Mouse (Mus musculus) urinary bladder, adult 18-20 months (tissue): ENCODE results near the gene Tle3.

Experiments used
- DNase-seq, 2 experiments: peaks; one replicate each; pipeline ENCODE4 v3.0.0; 2022; ENCODE audit warnings: low spot score in 2 of 2, mixed read lengths in 2 of 2

Gene Tle3

DNA sequence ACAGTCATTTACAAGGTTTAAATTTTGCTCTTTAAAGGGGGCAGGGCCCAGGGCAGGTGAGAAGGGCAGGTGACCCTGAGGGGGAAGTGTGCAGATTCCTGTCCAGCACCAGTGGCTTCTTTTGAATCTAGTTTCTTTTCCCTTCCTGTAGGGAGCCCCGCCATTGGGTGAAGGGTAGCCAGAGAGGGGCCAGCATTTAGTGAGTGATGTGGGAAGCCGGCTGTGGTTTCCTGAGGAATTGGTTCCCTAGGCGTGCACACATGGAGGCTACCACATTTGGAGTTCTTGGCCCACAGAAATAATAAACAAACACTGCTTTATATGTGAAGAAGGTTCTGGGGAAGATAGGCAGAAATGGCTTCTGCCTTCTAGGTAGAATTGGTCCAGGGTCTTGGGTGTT, 4.5 kb downstream of the Tle3 start:
- no peak for DNase-seq

DNA sequence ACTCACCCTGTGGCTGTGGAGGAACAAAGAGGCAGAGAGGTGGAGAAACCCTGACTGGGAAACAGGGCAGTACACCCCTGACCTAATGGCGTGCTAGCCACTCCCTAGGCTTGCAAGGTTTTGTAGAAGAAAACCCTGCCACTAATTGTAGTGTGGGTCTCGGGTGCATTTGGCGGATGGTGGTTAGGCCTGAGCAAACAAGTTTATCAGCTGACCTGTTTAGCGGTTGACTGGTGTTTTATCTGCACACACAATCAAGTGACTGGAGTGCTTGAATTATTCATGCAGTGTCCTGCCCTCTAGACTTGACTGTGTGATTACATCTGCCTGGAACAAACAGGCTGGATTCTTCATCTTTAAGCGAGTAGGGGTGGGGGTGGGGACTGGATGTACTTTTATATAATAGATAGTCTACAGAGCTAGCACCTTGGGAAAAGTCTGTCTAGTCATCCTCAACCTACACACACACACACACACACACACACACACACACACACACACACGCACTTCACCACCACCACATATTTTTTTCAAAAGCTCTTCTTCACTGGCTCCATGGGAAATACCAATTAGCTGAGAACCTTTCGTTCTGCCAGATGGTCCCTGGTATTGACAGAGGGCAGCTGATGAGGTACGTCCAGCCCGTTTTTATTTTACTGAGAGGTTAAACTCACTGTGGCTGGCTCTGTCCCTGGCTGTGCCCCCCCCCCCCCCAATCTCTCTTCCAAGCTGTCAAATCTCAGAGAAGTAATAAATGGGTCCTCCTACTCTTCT, 5.7 kb downstream of the Tle3 start:
- DNase-seq, result peak in 1 of 2 experiments; percentile 79

DNA sequence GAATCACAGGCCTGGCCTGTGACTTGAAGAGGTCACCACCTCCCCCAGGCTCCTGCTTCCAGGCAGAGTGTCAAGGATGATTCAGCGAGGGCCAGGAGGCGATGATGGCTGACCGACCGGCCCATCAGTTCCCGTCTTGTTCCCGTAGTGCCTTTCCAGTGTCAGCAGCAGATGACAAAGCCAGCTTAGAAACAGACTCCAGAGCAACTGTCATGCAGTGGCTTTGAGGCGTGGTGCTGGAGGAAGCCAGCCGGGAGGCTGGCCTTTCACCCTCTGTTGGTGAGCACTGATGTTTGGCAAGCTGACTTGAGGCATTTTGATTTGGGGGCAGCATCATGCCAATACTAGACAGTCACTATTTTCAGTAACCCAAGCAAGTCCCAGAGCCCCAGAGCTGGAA, 6.3 kb downstream of the Tle3 start:
- DNase-seq, result no peak

DNA sequence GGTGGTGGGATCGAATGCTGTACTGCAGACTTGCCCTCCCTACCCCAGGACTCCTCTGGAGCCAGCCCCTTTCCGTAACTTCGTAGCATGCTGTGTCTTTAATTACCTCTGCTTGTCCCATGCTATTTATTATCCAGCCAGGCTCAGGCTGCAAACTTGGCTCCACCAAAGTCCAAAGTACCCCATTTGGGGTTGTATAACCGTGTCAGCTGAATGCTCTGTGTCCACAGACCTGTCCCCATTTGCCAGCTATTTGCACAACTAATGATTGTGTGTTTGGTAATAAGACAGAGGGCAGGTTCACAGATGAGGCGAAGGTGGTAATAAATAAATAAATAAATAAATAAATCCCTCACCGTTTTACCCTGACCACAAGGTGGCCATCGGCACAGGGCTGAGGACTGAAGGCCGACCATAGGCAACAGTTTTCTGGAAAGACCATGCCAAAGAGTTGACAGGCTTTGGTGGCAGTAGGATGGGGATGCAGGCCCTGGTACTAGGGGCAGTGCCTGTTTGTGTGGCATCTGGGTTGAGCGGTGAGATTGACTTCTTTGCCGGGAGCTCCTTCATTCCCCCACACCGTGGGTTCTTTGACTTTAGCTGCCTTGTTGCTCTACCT, 7.0 kb downstream of the Tle3 start:
- no peak for DNase-seq

DNA sequence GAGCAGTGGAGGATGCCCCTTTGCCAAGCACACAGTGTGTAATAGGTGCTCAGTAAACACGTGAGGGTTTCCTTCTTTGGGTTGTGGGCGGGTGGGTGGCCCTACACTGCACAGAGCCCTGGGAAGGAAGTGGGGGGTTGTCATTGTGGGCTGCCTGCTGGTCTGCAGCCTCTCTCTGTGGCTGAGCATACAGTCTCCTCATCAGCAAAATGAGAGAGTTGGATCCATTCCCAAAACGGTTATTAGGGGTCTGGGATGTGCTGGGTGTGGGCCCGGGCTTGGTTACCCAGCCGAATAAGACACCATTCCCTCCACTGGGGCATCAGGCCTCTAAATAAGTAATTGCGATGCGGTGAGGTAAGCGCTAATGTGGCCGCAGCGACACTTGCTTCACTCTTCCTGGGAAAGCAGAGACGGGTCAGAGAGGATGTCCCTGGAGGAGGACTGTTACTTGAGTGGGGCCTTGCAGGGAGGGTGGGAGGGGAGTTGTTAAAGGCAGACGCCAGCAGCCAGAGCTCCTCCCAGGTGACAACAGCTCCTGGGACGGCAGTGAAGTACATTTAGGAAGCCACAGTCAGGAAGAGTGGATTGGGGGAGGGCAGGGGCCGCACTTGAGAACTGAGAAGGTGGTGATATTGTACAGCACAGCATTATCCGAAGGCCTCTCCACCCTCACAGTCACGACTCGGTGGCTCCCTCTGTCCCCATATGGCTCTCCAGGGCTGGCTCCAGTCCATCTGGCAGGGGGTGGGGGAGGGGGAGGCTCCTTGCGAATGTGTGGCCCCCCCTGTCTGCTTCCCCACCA, 8.3 kb downstream of the Tle3 start:
- DNase-seq, result no peak

DNA sequence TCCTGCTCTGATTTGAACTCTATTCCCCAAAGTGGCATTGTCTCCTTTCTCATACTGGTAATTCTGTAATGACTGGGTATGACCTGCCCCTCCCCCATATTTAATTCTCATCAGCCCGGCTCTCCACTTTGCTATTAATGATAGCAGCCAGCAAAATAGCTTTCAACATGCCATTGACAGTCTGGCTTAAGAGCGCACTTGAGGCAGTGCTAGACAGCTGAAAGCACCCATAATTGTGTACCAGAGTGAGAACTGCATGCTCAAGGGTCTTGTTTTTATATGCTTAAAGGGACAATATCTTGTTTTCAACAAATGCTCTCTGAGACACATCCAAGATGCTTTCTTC, 8.9 kb downstream of the Tle3 start:
- no peak for DNase-seq

DNA sequence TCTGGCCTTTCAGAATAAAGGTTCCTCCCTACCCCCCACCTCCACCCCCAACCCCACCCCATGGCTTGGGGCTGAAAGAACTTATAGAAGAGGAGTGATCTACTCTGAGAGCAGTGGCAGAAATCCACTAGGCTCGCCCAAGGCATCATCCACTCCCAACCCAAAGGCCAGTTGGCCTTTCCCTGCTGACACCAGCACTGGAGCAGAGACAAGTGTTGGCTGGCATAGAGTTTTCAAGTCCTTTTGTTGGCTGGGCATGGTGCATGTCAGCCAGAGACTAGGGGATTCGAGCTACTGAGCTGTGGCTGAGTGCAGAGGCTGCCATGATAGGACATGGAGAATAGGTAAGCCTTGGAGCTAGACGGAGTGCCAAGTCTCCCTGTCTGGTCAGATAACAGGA, 9.3 kb downstream of the Tle3 start:
- no peak for DNase-seq

DNA sequence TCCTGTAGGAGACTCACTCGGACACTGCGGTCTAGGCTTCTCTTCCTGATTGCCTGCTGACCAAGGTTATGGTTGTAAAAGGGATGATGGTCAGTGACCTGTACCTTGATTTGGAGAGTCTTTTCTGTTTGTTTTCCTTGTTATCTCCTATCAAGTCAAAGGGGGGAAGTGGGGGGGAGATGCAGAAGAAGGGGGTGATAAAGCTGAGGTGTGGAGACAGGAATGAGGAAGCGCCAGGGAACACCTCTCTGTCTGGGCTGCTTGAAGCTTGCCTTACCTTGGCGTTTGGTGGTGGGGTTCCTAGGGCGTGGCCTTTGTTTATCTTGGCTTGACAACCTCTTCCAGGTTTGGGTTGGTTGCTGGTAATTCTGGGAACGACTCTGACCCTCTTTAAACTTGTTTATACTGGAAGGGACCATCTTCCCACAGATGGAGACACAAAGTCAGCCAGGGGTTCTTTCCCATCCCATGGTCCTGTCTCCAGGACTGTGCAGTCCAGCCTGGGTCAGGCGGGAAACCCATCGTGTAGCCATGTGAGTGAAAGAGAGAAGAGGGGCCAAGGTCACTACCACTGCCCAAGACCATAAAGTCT, 10.5 kb downstream of the Tle3 start:
- DNase-seq, result no peak

DNA sequence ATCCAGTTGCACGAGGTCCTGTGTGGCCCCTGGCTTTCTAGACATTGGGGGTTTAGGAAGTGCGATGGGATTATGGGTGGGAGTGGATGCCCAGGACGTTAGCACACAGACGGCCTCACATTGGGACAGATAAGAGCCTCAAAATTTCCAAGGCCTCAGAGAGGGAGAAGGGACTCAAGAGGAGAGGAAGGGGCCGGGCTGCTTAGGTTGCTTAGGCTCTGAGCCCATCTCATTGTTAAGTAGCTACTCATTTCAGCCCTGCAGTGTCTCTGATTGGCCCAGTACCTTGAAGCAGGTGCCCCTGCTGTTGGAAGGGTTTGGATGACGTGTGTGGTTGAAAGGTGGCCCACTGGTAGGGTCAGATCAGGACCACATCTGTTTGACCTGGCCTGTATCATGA, 11.9 kb downstream of the Tle3 start:
- no peak for DNase-seq

DNA sequence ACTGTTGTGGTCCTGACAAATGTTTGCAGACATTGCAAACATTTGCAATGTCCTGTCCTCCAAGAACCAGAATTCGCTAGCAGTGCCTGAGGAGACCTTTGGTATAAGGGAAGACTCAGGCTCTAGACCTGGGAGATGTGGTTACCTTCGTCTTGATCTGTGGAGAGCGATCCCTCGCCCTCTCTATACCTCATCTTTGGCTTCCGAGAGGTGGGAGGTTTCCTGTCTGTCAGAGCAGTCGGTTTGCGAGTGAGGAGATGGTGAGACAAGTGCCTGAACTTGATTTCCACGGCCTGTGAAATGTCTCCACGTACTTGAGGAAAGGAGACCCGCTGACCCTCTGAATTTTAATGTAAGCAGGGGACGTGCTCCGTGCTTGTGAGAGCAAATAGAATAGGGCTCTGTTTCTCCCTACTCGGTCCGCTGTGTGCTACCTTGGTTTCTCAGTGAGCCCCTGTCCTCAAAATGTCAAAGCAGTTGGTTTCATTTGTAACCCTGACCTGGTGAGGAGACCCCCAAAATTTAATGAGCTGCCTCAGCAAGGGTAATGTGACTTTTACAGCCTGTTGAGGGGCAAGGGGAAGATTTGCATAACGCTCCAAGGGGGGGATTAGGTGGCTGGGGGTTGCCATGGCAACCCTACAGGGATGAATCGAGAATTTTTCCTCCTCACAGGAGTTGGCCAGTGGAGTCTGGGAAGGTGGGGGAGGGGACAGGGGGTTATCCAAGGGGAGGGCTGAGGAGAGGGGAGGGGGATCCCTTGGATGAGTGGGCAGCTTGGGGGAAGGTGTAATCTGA, 12.7 kb downstream of the Tle3 start:
- no peak for DNase-seq

DNA sequence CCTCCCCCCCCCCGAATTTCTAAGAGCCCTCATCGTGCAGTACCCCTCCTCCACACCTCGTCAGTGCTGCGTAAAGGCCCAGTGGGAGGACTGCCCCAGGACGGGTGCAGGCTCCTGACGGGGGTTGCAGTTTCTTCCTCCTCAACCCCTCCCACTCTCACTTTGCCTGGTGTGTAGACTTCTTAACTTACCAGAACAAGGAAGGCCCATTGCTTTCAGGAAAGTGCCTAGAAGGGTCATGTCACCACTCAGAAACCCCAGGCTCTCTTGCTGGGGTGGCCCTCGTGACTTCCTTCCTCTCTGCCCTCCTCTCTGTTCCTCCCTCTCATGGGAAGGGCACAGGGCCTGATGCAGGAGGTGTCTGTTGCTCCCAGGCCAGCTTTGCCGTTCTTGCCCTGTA, 13.6 kb downstream of the Tle3 start:
- no peak for DNase-seq

DNA sequence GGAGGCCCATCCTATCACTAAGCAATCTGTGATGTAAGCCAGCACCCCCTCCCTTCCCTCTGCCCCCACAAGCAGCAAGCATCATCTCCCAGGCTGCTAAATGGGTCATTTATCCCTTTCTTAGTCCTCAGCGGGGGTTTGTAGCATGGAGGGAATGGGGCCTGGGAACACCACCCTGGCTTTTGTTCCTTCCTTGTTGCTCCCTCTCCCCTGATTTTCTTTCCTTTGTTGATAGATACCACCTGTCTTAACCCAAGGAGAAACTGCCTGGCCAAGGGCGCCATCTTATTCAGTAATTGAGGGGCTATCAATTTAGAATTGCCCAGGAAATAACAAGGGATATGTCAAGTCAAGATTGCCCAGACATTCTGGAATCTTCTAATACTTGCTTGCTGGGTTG, 14.1 kb downstream of the Tle3 start:
- DNase-seq, result no peak

DNA sequence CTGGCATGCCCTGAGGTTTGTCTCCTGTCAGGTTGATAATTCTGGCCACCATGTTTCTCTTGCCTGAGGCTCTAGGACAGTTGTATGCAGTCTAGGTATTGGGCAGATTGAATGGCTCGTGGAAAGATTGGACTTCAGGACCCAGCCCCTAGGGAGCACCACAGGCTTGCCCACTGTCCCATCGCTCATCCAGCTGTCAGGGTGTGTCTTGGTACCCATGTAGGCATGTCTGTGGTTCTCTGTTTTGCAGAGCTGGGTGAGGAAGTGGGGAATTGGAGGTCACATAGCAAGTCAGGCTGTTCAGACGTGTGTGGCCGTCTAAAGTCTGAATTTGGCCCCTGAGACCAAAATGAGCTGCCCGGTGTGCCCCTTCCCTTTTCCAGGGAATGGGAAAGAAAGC, 15.6 kb downstream of the Tle3 start:
- no peak for DNase-seq

DNA sequence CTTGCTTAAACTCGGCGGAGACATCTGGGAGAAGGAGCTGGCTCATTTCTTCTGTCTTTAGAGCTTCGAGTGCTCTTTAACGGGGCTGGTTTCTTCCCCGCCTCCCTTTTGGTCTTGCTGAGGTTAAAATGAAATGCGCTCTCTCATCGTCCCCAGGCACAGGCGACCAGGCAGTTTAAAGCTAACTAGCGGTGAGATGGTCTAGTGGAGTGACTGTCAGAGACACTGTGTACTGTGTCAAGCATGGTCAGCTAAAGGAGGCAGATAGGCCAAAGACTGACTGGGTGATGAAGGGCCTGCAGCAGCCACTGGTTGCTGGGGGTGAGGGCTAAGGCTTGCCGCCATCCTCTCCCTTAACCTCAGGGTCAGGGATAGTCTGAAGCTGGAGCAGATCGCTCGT, 16.0 kb downstream of the Tle3 start:
- DNase-seq, result no peak

DNA sequence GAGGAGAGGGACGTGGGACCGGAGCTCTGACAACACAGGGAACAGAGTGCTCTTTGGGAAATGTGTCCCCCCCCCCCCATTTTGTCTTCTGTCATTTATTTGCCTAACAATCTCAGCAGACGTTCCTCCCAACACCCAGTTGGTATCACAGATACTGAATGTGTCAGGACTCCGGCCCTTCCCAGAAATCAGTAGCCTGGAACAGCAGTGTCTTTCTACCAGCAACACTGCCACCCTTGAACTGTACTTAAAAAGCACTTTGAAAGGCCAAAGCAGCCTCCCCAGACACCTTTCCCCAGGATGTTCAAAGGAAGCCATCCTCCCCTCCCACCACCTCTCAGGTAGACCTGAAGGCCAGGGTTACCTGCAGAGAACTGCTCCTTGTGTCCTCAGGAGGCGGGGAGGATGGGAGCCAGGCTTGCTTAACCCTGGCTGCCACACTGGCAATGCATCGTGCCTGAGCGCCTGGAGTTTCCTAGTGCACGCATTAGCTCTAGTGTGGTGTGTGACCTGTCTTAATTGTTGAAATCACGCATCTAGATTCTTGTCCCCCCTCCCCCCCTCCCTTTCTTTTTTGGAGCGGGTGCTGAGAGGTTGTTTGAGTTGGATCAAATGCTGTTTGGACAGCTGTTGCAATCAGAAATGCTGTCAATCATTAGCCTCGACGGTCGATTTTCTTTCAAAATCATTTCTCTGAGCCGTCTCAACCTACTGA, 16.7 kb downstream of the Tle3 start:
- DNase-seq, result no peak

DNA sequence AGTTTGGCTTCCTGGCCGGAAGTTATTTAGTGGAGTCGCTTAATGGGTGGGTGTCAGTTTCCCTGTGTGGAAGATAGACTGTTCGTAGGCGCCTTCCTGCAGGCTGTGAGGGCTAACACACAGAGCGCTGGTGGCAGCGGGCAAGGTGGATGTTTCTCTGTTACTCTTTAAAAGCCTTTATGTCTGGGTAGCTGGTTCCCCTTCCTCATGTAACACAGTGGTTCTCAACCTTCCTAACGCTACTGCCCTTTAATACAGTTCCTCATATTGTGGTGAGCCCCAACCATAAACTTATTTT, 17.2 kb downstream of the Tle3 start:
- DNase-seq, result no peak

DNA sequence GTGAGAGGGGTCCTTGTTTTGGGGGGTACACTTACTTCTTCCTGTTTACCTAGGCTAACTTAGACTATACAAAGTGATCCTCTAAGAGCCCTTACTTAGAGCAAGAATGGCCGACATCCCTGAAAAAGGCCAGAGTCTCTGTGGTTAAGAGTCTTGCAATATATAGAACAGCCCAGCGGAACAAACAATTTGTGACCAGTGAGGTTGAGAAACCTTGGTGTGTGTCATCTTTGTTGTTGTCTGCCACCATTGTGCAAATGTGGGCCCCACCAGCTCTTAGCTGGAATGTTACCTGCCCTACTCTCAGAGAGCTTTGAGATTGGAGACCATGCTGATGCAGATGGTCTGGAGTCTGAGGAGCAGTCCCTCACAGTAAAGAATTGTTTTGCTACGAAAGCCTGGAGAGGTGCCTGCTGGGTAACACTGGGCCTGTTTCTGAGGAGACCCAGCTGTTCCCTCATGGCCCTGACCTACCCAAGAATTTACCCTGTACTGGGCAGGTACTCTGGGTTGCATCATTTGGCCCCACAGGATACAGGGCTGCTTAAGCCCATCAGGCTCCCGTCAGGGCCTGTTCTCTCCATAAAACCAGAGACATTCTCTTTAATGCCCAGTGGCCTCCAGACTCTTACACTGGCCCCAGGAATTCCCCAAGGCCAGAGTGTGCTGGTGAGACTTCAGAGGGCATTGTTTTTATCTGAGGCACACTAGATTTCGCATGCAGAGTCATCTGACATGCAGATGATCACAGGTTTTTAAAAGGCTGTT, 19.6 kb downstream of the Tle3 start:
- DNase-seq, result no peak

DNA sequence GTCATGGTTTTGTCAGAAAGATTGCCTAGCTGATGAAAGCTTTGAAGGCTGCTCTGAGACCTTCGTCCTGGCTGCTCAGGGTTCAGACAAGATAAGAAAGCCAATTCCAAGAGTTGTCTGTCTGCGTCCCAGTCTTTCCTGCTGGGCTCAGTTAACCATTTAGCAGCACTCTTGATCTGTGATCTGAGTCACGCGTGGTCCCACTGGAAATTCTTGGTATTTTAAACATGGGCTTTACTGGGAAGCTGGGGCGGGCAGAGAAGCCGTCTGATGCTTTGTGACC, 20.1 kb downstream of the Tle3 start:
- no peak for DNase-seq

DNA sequence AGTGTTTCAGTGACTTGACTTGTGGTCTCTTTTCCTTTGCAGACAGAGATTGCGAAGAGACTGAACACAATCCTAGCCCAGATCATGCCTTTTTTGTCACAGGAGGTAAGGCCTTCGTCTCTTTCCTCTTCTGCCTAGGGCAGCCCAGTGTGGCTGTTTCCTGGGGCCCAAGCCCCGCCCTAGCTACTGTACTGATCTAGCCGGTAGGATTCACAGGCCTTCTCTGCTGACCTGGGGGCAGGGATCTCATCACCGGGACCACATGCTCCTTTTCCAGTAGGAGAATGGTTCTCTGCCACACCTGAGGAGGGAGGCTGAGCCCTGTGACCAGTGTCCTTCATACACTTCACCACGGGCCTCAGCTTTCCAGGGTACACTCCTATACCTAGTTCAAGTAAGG, 21.0 kb downstream of the Tle3 start:
- DNase-seq, result no peak

DNA sequence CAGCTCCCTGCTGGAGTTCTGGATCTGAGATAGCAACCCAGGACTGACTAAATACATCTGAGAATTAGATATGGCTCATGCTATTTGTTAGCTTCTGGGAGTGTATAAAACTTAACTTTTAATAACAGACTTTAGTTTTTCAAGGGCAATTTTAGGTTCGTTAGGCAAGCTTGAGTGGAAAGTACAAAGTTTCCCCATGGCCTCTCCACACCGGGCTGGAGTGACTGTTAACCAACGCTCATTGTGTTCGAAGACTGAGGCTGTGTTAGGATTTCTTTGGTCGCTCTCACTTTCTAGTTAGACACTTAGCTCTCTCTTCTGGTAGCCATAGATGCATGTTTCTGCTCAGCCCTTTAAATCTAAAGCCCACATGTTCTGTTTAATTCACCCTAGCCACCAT, 21.7 kb downstream of the Tle3 start:
- no peak for DNase-seq

DNA sequence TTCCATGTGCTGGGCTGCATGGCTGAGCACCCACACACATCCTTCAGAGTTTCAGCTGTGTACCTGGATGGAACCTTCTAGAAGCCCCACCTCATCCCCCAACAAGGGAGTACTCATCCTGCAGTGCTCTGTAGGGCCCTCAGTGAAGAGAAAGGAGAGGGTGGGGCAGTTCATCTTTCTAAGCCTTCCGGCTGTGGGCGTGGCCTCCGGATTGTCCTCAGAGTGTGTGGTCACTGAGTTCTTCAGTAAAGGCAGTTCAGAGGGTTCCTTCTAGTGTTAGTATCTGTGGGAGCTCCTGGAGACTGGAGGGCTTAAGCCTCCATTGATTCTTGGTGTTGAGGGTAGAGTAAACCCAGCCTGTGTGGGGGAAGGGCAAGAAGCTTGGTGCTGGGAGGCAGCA, 22.9 kb downstream of the Tle3 start:
- DNase-seq, result no peak
